Mouse (Mus musculus) forebrain, embryonic 11.5 days (tissue): ENCODE measurements around the gene Olfr506. TPM values are rescaled to one million over a fixed set of nuclear protein-coding genes. Genes with fewer than 3 reads are reported as not detected.

Source experiments
- ATAC-seq: fragments of 200-750 bp; cut with Nextera tagmentation; replicated peaks from 2 replicates; pipeline ENCODE4 v1.8.0; 2017; ENCODE audit warnings: moderate TSS enrichment; ENCODE audit not compliant: low FRiP score
- DNase-seq: peaks from one replicate; pipeline ENCODE4 v3.0.0-alpha.2; 2017; ENCODE audit warnings: low spot score
- H3K27ac ChIP-seq: fragments of 300-500 bp; sonication (generic); 2 replicates; pipeline ENCODE4 v1.5.1; 2014; ENCODE audit warnings: low read depth, low read length
- H3K27me3 ChIP-seq: fragments of 300-500 bp; sonication (generic); 2 replicates; pipeline ENCODE4 v1.6.1; 2014; ENCODE audit warnings: mild to moderate bottlenecking, low read length, mixed read lengths; ENCODE audit not compliant: control insufficient read depth, insufficient read depth
- H3K36me3 ChIP-seq: fragments of 300-500 bp; sonication (generic); 2 replicates; pipeline ENCODE4 v1.6.1; 2014; ENCODE audit warnings: mild to moderate bottlenecking, low read length, moderate library complexity, mixed read lengths; ENCODE audit not compliant: control insufficient read depth, insufficient read depth
- H3K4me1 ChIP-seq: fragments of 300-500 bp; sonication (generic); replicated peaks from 2 replicates; pipeline ENCODE4 v1.6.1; 2014; ENCODE audit warnings: low read length, mixed read lengths; ENCODE audit not compliant: control insufficient read depth, insufficient read depth
- H3K4me2 ChIP-seq: fragments of 300-500 bp; sonication (generic); 2 replicates; pipeline ENCODE4 v1.6.1; 2014; ENCODE audit warnings: low read depth, mild to moderate bottlenecking, low read length, moderate library complexity, mixed read lengths; ENCODE audit not compliant: severe bottlenecking
- H3K4me3 ChIP-seq: fragments of 300-500 bp; sonication (generic); 2 replicates; pipeline ENCODE4 v1.5.1; 2014; ENCODE audit warnings: low read depth, low read length
- H3K9ac ChIP-seq: fragments of 300-500 bp; sonication (generic); 2 replicates; pipeline ENCODE4 v1.6.1; 2014; ENCODE audit warnings: low read length
- H3K9me3 ChIP-seq: fragments of 300-500 bp; sonication (generic); 2 replicates; pipeline ENCODE4 v1.6.1; 2016; ENCODE audit warnings: low read length, mixed read lengths; ENCODE audit not compliant: control insufficient read depth
- WGBS: fragments of 180-500 bp; shearing (Covaris S2); extraction: QIAGEN DNeasy Blood & Tissue Kit; methylation state at CpG from one replicate; pipeline ENCODE4 v1.1.7; 2014; 5-methylcytosine and 5-hydroxymethylcytosine counted together
- polyA plus RNA-seq: library from polyadenylated mRNA; unstranded; fragments of >200 nt; fragmentation: Nextera tagmentation; extraction: Ambion mirVana; gene quantifications from 2 replicates; pipeline ENCODE4 v1.2.1, GENCODE M21; 2014

Olfr506 gene
- polyA plus RNA-seq, 1 experiment from 2014 or later, result 0.05 TPM

GRCm38 (mm10) chr7:108662419-108662818, 51.8 kb downstream of the Olfr506 start:
- WGBS, result 87% methylated on average over 3 of the region's 3 CpGs
- H3K27ac ChIP-seq, result no peak overlapping the region

More at GRCm38 (mm10) chr7:108662419-108662818, 51.8 kb downstream of the Olfr506 start:
- Histone ChIP-seq H3K4me3 (no peak overlapping the region), H3K27me3 (no peaks in the 10 kb centered on the region), H3K4me1 (no peaks in the 10 kb centered on the region), H3K36me3 (no peaks in the 10 kb centered on the region), H3K9me3 (no peaks in the 10 kb centered on the region), H3K4me2 (no peak overlapping the region), H3K9ac (no peak overlapping the region)
- no peak for DNase-seq
- ATAC-seq, result no peak

Other genes starting within 250 kb of the Olfr506 start
- gene Olfr494, start 245.5 kb upstream of the Olfr506 start, polyA plus RNA-seq, result not detected in 2 replicates
- not detected in 2 replicates for gene Olfr495, start 217.6 kb upstream of the Olfr506 start, polyA plus RNA-seq
- not detected in 2 replicates for gene Olfr497, start 190.4 kb upstream of the Olfr506 start, polyA plus RNA-seq
- gene Olfr498, start 145.5 kb upstream of the Olfr506 start, polyA plus RNA-seq, result not detected in 2 replicates
- not detected in 2 replicates for gene Olfr502, start 85.7 kb upstream of the Olfr506 start, polyA plus RNA-seq
- not detected in 2 replicates for gene Olfr503, start 66.3 kb upstream of the Olfr506 start, polyA plus RNA-seq
- gene Olfr504, start 45.0 kb upstream of the Olfr506 start, polyA plus RNA-seq, result not detected in 2 replicates
- not detected in 2 replicates for gene Olfr507, start 11.0 kb downstream of the Olfr506 start, polyA plus RNA-seq
- not detected in 2 replicates for gene Olfr508, start 19.2 kb downstream of the Olfr506 start, polyA plus RNA-seq
- gene Olfr509, start 41.1 kb downstream of the Olfr506 start, polyA plus RNA-seq, result not detected in 2 replicates
- not detected in 2 replicates for gene Olfr510, start 55.6 kb downstream of the Olfr506 start, polyA plus RNA-seq
- gene Olfr512, start 102.5 kb downstream of the Olfr506 start, polyA plus RNA-seq, result not detected in 2 replicates
- not detected in 2 replicates for gene Olfr513, start 140.2 kb downstream of the Olfr506 start, polyA plus RNA-seq
- gene Olfr514, start 215.2 kb downstream of the Olfr506 start, polyA plus RNA-seq, result not detected in 2 replicates
- not detected in 2 replicates for gene Olfr516, start 239.7 kb downstream of the Olfr506 start, polyA plus RNA-seq